Mouse (Mus musculus): ENCODE data around the gene Pnmal1. TPM values are rescaled to one million over a fixed set of nuclear protein-coding genes. Genes with fewer than 3 reads are reported as not detected.

Pnmal1 gene
- polyA plus RNA-seq, 1 experiment = not detected

- no peaks in the 10 kb centered on the region for H3K79me2 ChIP-seq (ENCODE audit: control insufficient read depth, insufficient read depth)
- no peaks in the 10 kb centered on the region for H3K36me3 ChIP-seq (ENCODE audit: control insufficient read depth, insufficient read depth)
- H3K4me3 ChIP-seq (ENCODE audit: insufficient read depth, poor library complexity, severe bottlenecking) = no peak overlapping the region
- no peaks in the 10 kb centered on the region for H3K27me3 ChIP-seq (ENCODE audit: control insufficient read depth, insufficient read depth, insufficient read length)
- TF ChIP-seq CTCF (IDR thresholded peaks at IDR 0.05; ENCODE audit: control insufficient read depth, insufficient read depth, insufficient read length) (no peak), USF1 (IDR thresholded peaks at IDR 0.05; ENCODE audit: low read depth) (no peak), MYOG (IDR thresholded peaks at IDR 0.05; ENCODE audit: control insufficient read depth, extremely low read depth, insufficient read length) (no peak), MAX (IDR thresholded peaks at IDR 0.05) (no peak), FOSL1 (IDR thresholded peaks at IDR 0.05; ENCODE audit: insufficient read depth, low read length, poor library complexity, severe bottlenecking) (no peak), MYOD1 (IDR thresholded peaks at IDR 0.05; ENCODE audit: control insufficient read depth, insufficient read length, low read depth) (no peak), CEBPB (IDR thresholded peaks at IDR 0.05; ENCODE audit: low read depth) (no peak)
- no peaks in the 10 kb centered on the region for H3K79me3 ChIP-seq (ENCODE audit: low read depth)
- H3ac ChIP-seq (ENCODE audit: control insufficient read depth, insufficient read length, low read depth) = no peak overlapping the region
These were observed 28.2 kb downstream of the Pnmal1 start for GRCm38 (mm10) chr7:16987541-16988149.

GRCm38 (mm10) chr7:16988405-16988804, 28.9 kb downstream of the Pnmal1 start:
- no peak for TF ChIP-seq FOSL1 (IDR thresholded peaks at IDR 0.05; ENCODE audit: insufficient read depth, low read length, poor library complexity, severe bottlenecking)
- TF ChIP-seq CEBPB (IDR thresholded peaks at IDR 0.05; ENCODE audit: low read depth) = no peak
- no peak for TF ChIP-seq USF1 (IDR thresholded peaks at IDR 0.05; ENCODE audit: low read depth)
- no peak for TF ChIP-seq MYOG (IDR thresholded peaks at IDR 0.05; ENCODE audit: control insufficient read depth, extremely low read depth, insufficient read length)
- no peak for TF ChIP-seq CTCF (IDR thresholded peaks at IDR 0.05; ENCODE audit: control insufficient read depth, insufficient read depth, insufficient read length)
- TF ChIP-seq MYOD1 (IDR thresholded peaks at IDR 0.05; ENCODE audit: control insufficient read depth, insufficient read length, low read depth) = no peak
- no peak for TF ChIP-seq MAX (IDR thresholded peaks at IDR 0.05)
- no peaks in the 10 kb centered on the region for H3K27me3 ChIP-seq (ENCODE audit: control insufficient read depth, insufficient read depth, insufficient read length)
- no peak overlapping the region for H3K4me3 ChIP-seq (ENCODE audit: insufficient read depth, poor library complexity, severe bottlenecking)
- no peaks in the 10 kb centered on the region for H3K79me2 ChIP-seq (ENCODE audit: control insufficient read depth, insufficient read depth)
- no peaks in the 10 kb centered on the region for H3K36me3 ChIP-seq (ENCODE audit: control insufficient read depth, insufficient read depth)
- H3ac ChIP-seq (ENCODE audit: control insufficient read depth, insufficient read length, low read depth) = no peak overlapping the region
- H3K79me3 ChIP-seq (ENCODE audit: low read depth) = no peaks in the 10 kb centered on the region

- Histone ChIP-seq H3K4me3 (ENCODE audit: insufficient read depth, poor library complexity, severe bottlenecking) (no peak overlapping the region), H3K79me3 (ENCODE audit: low read depth) (no peaks in the 10 kb centered on the region), H3K27me3 (ENCODE audit: control insufficient read depth, insufficient read depth, insufficient read length) (no peaks in the 10 kb centered on the region), H3K79me2 (ENCODE audit: control insufficient read depth, insufficient read depth) (no peaks in the 10 kb centered on the region), H3K36me3 (ENCODE audit: control insufficient read depth, insufficient read depth) (no peaks in the 10 kb centered on the region), H3ac (ENCODE audit: control insufficient read depth, insufficient read length, low read depth) (no peak overlapping the region)
- TF ChIP-seq USF1 (IDR thresholded peaks at IDR 0.05; ENCODE audit: low read depth) (no peak), CEBPB (IDR thresholded peaks at IDR 0.05; ENCODE audit: low read depth) (no peak), CTCF (IDR thresholded peaks at IDR 0.05; ENCODE audit: control insufficient read depth, insufficient read depth, insufficient read length) (no peak), MYOD1 (IDR thresholded peaks at IDR 0.05; ENCODE audit: control insufficient read depth, insufficient read length, low read depth) (no peak), MYOG (IDR thresholded peaks at IDR 0.05; ENCODE audit: control insufficient read depth, extremely low read depth, insufficient read length) (no peak), FOSL1 (IDR thresholded peaks at IDR 0.05; ENCODE audit: insufficient read depth, low read length, poor library complexity, severe bottlenecking) (no peak), MAX (IDR thresholded peaks at IDR 0.05) (no peak)
These were observed 30.7 kb downstream of the Pnmal1 start for GRCm38 (mm10) chr7:16990006-16990744.

- no peaks in the 10 kb centered on the region for H3K79me3 ChIP-seq (ENCODE audit: low read depth)
- no peaks in the 10 kb centered on the region for H3K27me3 ChIP-seq (ENCODE audit: control insufficient read depth, insufficient read depth, insufficient read length)
- no peak for TF ChIP-seq MYOG (IDR thresholded peaks at IDR 0.05; ENCODE audit: control insufficient read depth, extremely low read depth, insufficient read length)
- TF ChIP-seq USF1 (IDR thresholded peaks at IDR 0.05; ENCODE audit: low read depth) = no peak
- TF ChIP-seq MAX (IDR thresholded peaks at IDR 0.05) = no peak
- no peak for TF ChIP-seq CEBPB (IDR thresholded peaks at IDR 0.05; ENCODE audit: low read depth)
- TF ChIP-seq MYOD1 (IDR thresholded peaks at IDR 0.05; ENCODE audit: control insufficient read depth, insufficient read length, low read depth) = no peak
- TF ChIP-seq CTCF (IDR thresholded peaks at IDR 0.05; ENCODE audit: control insufficient read depth, insufficient read depth, insufficient read length) = no peak
- TF ChIP-seq FOSL1 (IDR thresholded peaks at IDR 0.05; ENCODE audit: insufficient read depth, low read length, poor library complexity, severe bottlenecking) = no peak
- no peaks in the 10 kb centered on the region for H3K36me3 ChIP-seq (ENCODE audit: control insufficient read depth, insufficient read depth)
- H3K4me3 ChIP-seq (ENCODE audit: insufficient read depth, poor library complexity, severe bottlenecking) = no peak overlapping the region
- H3K79me2 ChIP-seq (ENCODE audit: control insufficient read depth, insufficient read depth) = no peaks in the 10 kb centered on the region
- H3ac ChIP-seq (ENCODE audit: control insufficient read depth, insufficient read length, low read depth) = no peak overlapping the region
These were observed 32.4 kb downstream of the Pnmal1 start for GRCm38 (mm10) chr7:16991681-16992450.

- TF ChIP-seq CTCF (IDR thresholded peaks at IDR 0.05; ENCODE audit: control insufficient read depth, insufficient read depth, insufficient read length) (no peak), CEBPB (IDR thresholded peaks at IDR 0.05; ENCODE audit: low read depth) (no peak), USF1 (IDR thresholded peaks at IDR 0.05; ENCODE audit: low read depth) (no peak), MYOG (IDR thresholded peaks at IDR 0.05; ENCODE audit: control insufficient read depth, extremely low read depth, insufficient read length) (no peak), MAX (IDR thresholded peaks at IDR 0.05) (no peak), MYOD1 (IDR thresholded peaks at IDR 0.05; ENCODE audit: control insufficient read depth, insufficient read length, low read depth) (no peak), FOSL1 (IDR thresholded peaks at IDR 0.05; ENCODE audit: insufficient read depth, low read length, poor library complexity, severe bottlenecking) (no peak)
- Histone ChIP-seq H3K79me2 (ENCODE audit: control insufficient read depth, insufficient read depth) (no peaks in the 10 kb centered on the region), H3K27me3 (ENCODE audit: control insufficient read depth, insufficient read depth, insufficient read length) (no peaks in the 10 kb centered on the region), H3K79me3 (ENCODE audit: low read depth) (no peaks in the 10 kb centered on the region), H3K36me3 (ENCODE audit: control insufficient read depth, insufficient read depth) (no peaks in the 10 kb centered on the region), H3K4me3 (ENCODE audit: insufficient read depth, poor library complexity, severe bottlenecking) (no peak within 1 kb of the TSS), H3ac (ENCODE audit: control insufficient read depth, insufficient read length, low read depth) (no peak within 1 kb of the TSS)
These were observed 33.0 kb downstream of the Pnmal1 start, which contains the start of gene Ccdc8 for GRCm38 (mm10) chr7:16992451-16992807. TSS of gene Ccdc8 (plus strand) at chr7:16992708.

All from C2C12 (cell line).